Mouse (Mus musculus): ENCODE results near the gene Cradd. TPM values are rescaled to one million over a fixed set of nuclear protein-coding genes. Genes with fewer than 3 reads are reported as not detected.

Gene Cradd
- polyA plus RNA-seq, 1 experiment from 2014 or later, result 15.0 TPM

DNA sequence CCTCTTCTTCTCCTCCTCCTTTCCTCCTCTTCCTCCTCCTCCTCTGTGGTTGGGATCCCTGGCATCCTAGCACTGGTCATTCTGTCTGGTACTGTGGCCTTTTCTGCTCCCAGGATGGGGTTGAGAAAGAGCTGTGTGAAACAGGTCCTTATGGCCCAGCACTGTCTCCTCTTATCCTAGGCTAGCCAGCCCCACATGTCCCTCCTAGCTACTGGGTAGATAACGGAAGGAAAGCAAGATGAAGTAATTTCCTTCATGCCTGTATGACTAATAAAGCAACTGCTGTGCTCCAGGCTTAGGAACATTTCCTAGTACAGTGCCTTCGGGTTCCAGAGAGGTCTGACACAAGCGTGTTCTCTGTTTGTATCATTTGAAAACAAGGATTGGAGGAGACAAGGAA, 132.1 kb downstream of the Cradd start:
- no peak overlapping the region for H3K4me2 ChIP-seq
- no peak overlapping the region for H3K9ac ChIP-seq (ENCODE audit: low read length)
- no peak overlapping the region for H3K27ac ChIP-seq (ENCODE audit: low read depth, low read length)
- no peaks in the 10 kb centered on the region for H3K27me3 ChIP-seq (ENCODE audit: control insufficient read depth, insufficient read depth, low read length)
- WGBS, result 89% methylated on average over 3 of the region's 3 CpGs
- DNase-seq (ENCODE audit: low spot score, missing footprints), result no peak
- H3K9me3 ChIP-seq (ENCODE audit: control insufficient read depth, low read length), result no peaks in the 10 kb centered on the region; the same call in 1 of the 2 replicates
- no peaks in the 10 kb centered on the region for H3K4me1 ChIP-seq (ENCODE audit: control insufficient read depth, insufficient read depth, low read length)
- no peak overlapping the region for H3K4me3 ChIP-seq (ENCODE audit: low read depth, low read length)
- H3K36me3 ChIP-seq (ENCODE audit: control insufficient read depth, insufficient read depth, low read length), result no peaks in the 10 kb centered on the region
- no peak for ATAC-seq (ENCODE audit: low FRiP score)

DNA sequence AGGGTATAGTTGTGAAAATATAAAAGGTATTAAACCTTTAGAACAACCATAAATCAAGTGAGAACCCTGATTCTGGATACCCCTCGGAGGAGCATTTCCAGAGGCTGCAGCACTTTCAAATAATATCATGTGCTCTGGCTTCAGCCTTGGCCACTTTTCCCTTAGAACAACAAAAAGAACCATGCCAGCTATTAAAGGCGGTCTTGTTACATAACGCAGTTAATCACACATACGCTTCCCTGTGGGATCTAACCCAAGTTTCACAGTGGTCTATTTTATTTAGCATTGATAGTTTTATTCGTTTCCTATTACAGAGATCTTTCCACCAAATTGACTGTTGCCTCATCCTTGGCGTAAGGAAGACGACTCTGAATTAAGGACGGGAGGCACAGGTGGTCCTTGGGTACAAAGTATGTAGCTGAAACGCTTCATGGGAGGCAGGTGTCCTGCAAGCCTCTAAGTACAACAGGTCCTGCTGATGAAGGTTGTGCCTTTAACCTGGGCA, 132.7 kb downstream of the Cradd start:
- H3K4me2 ChIP-seq, result no peak overlapping the region
- no peaks in the 10 kb centered on the region; the same call in 1 of the 2 replicates for H3K9me3 ChIP-seq (ENCODE audit: control insufficient read depth, low read length)
- H3K27me3 ChIP-seq (ENCODE audit: control insufficient read depth, insufficient read depth, low read length), result no peaks in the 10 kb centered on the region
- no peaks in the 10 kb centered on the region for H3K4me1 ChIP-seq (ENCODE audit: control insufficient read depth, insufficient read depth, low read length)
- no peak overlapping the region for H3K4me3 ChIP-seq (ENCODE audit: low read depth, low read length)
- no peak overlapping the region for H3K9ac ChIP-seq (ENCODE audit: low read length)
- WGBS, result 92% methylated on average over 9 of the region's 9 CpGs
- DNase-seq (ENCODE audit: low spot score, missing footprints), result no peak
- H3K36me3 ChIP-seq (ENCODE audit: control insufficient read depth, insufficient read depth, low read length), result no peaks in the 10 kb centered on the region
- no peak for ATAC-seq (ENCODE audit: low FRiP score)
- H3K27ac ChIP-seq (ENCODE audit: low read depth, low read length), result no peak overlapping the region

DNA sequence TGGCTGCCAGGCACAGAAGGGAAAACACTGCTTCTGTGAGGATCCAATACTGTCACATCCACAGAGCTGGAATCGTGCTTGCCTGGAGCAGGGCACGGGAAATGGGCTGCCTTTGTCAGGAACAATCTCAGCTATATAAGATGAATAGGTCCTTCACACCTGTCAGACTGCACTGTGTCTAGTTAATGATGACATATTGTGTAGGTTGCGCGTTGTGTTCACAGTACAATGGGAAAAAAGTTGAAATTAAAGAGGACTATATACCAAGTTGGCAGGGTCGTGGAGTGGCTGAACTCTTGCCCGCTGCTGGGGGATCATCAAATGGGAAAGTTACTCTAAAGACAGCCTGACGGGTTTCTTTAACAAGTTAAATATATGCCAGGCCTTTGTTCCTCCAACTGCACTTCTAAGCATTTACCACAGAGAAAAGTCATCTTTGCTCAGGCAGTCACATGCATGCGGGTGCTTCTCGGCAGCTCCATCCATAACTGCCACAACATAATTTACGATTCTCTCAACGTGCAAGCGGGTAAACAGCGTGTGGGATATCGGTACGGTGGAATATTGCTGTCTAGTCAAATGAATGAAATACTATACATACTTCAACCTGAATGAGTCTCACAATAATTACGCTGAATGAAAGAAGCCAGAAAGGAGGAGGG, 134.3 kb downstream of the Cradd start:
- 88% methylated on average over 16 of the region's 16 CpGs for WGBS
- no peak overlapping the region for H3K4me2 ChIP-seq
- H3K36me3 ChIP-seq (ENCODE audit: control insufficient read depth, insufficient read depth, low read length), result no peaks in the 10 kb centered on the region
- no peak overlapping the region for H3K27ac ChIP-seq (ENCODE audit: low read depth, low read length)
- H3K9ac ChIP-seq (ENCODE audit: low read length), result no peak overlapping the region
- no peaks in the 10 kb centered on the region; the same call in 1 of the 2 replicates for H3K9me3 ChIP-seq (ENCODE audit: control insufficient read depth, low read length)
- no peak overlapping the region for H3K4me3 ChIP-seq (ENCODE audit: low read depth, low read length)
- no peaks in the 10 kb centered on the region for H3K4me1 ChIP-seq (ENCODE audit: control insufficient read depth, insufficient read depth, low read length)
- ATAC-seq (ENCODE audit: low FRiP score) (no peak), DNase-seq (ENCODE audit: low spot score, missing footprints) (no peak)
- no peaks in the 10 kb centered on the region for H3K27me3 ChIP-seq (ENCODE audit: control insufficient read depth, insufficient read depth, low read length)

DNA sequence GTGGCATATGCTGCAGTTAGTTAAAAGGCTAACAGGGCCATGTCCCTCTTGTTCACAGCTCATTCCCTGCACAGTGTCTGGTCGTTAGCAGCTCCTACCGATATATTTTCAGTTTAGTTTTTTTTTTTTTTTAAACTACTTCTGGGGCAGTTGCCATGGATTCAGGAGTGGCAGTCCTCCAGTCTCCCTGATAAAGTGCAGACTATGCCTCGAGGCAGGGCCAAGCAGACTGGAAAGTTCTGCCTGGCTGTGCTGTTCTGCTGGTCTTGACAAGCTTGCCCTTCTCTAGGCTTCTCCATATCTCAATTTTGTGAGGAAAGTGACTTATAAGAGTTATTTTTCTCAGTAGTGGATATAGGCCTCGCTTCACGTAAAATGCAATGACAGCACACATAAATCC, 139.7 kb downstream of the Cradd start:
- H3K4me3 ChIP-seq (ENCODE audit: low read depth, low read length), result no peak overlapping the region
- H3K36me3 ChIP-seq (ENCODE audit: control insufficient read depth, insufficient read depth, low read length), result no peaks in the 10 kb centered on the region
- no peak overlapping the region for H3K9ac ChIP-seq (ENCODE audit: low read length)
- H3K27me3 ChIP-seq (ENCODE audit: control insufficient read depth, insufficient read depth, low read length), result no peaks in the 10 kb centered on the region
- H3K27ac ChIP-seq (ENCODE audit: low read depth, low read length), result no peak overlapping the region
- no peak overlapping the region for H3K4me2 ChIP-seq
- WGBS, result 89% methylated on average over 5 of the region's 5 CpGs
- DNase-seq (ENCODE audit: low spot score, missing footprints) (no peak), ATAC-seq (ENCODE audit: low FRiP score) (no peak)
- H3K4me1 ChIP-seq (ENCODE audit: control insufficient read depth, insufficient read depth, low read length), result no peaks in the 10 kb centered on the region
- no peaks in the 10 kb centered on the region; the same call in 1 of the 2 replicates for H3K9me3 ChIP-seq (ENCODE audit: control insufficient read depth, low read length)

DNA sequence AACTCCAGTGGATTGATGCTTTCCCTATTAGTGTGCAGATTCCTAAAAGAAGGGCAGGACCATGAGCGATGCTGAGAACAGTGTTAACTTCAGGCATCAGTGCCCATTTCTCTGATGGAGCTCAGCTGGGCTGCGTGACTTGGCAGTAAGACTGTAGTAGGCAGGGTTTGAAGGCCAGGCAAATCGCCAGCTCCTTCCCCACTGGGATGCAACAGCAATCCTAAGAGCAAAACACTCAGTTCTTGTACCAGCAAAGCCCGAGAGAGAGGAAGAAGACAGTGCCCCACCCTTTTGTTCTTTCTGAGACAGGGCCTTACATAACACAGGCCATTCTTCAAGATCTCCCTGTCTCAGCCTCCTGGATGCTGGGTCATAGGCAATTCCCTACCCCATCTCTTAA, 140.9 kb downstream of the Cradd start:
- no peak for DNase-seq (ENCODE audit: low spot score, missing footprints)

DNA sequence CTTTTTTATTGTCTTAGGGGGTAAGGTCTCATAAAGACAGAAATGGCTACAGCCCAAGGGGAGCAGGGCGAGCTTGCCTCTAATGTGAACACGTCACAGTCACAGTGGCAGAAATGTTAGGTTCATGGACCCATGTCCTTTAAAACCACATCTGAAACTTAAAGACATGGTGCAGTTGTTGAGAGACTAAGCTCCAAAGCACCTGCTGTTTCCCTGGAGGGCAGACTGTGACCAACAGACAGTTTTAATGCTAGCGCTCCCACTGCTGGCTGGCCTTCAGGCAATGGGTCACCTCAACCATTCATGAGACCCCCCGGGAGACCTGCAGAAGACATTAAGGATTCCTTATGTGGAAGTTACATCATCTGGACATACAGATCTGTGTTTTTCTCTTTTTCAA, 141.5 kb downstream of the Cradd start:
- no peak overlapping the region for H3K4me3 ChIP-seq (ENCODE audit: low read depth, low read length)
- H3K9ac ChIP-seq (ENCODE audit: low read length), result no peak overlapping the region
- no peaks in the 10 kb centered on the region for H3K36me3 ChIP-seq (ENCODE audit: control insufficient read depth, insufficient read depth, low read length)
- 93% methylated on average over 4 of the region's 4 CpGs for WGBS
- no peaks in the 10 kb centered on the region for H3K9me3 ChIP-seq (ENCODE audit: control insufficient read depth, low read length)
- H3K4me2 ChIP-seq, result no peak overlapping the region
- DNase-seq (ENCODE audit: low spot score, missing footprints), result no peak
- no peaks in the 10 kb centered on the region for H3K4me1 ChIP-seq (ENCODE audit: control insufficient read depth, insufficient read depth, low read length)
- ATAC-seq (ENCODE audit: low FRiP score), result no peak
- H3K27ac ChIP-seq (ENCODE audit: low read depth, low read length), result no peak overlapping the region
- H3K27me3 ChIP-seq (ENCODE audit: control insufficient read depth, insufficient read depth, low read length), result no peaks in the 10 kb centered on the region

More for the DNA sequence above, 140.9 kb downstream of the Cradd start:
- Histone ChIP-seq H3K4me1 (ENCODE audit: control insufficient read depth, insufficient read depth, low read length) (no peaks in the 10 kb centered on the region), H3K4me2 (no peak overlapping the region), H3K9me3 (ENCODE audit: control insufficient read depth, low read length) (no peaks in the 10 kb centered on the region), H3K4me3 (ENCODE audit: low read depth, low read length) (no peak overlapping the region), H3K9ac (ENCODE audit: low read length) (no peak overlapping the region), H3K27ac (ENCODE audit: low read depth, low read length) (no peak overlapping the region), H3K36me3 (ENCODE audit: control insufficient read depth, insufficient read depth, low read length) (no peaks in the 10 kb centered on the region), H3K27me3 (ENCODE audit: control insufficient read depth, insufficient read depth, low read length) (no peaks in the 10 kb centered on the region)
- WGBS, result 87% methylated on average over 4 of the region's 4 CpGs
- no peak for ATAC-seq (ENCODE audit: low FRiP score)

DNA sequence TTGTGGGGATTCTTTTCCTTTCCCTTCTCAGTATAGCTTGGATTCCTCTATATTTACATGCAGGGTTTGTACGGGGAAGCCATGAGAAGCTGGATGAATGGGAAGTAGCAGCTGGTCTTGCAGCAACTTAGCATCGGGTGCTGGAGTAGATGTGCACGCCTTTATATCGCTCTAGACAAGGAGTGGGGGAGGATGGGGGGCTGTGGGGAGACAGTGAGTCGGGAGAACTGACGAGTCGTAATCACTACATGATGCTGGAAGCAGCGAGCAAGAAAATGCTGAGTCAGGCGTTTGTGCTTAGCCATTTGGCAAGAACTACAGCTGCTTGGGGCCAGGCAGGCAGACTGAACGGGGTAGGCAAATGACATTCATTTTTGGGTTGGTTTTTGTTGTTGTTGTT, 142.4 kb downstream of the Cradd start:
- 87% methylated on average over 10 of the region's 10 CpGs for WGBS
- no peak for ATAC-seq (ENCODE audit: low FRiP score)
- no peaks in the 10 kb centered on the region for H3K4me1 ChIP-seq (ENCODE audit: control insufficient read depth, insufficient read depth, low read length)
- H3K9me3 ChIP-seq (ENCODE audit: control insufficient read depth, low read length), result no peaks in the 10 kb centered on the region
- no peak overlapping the region for H3K4me2 ChIP-seq
- DNase-seq (ENCODE audit: low spot score, missing footprints), result no peak
- no peak overlapping the region for H3K4me3 ChIP-seq (ENCODE audit: low read depth, low read length)
- H3K27me3 ChIP-seq (ENCODE audit: control insufficient read depth, insufficient read depth, low read length), result no peaks in the 10 kb centered on the region
- no peaks in the 10 kb centered on the region for H3K36me3 ChIP-seq (ENCODE audit: control insufficient read depth, insufficient read depth, low read length)
- H3K9ac ChIP-seq (ENCODE audit: low read length), result no peak overlapping the region
- no peak overlapping the region for H3K27ac ChIP-seq (ENCODE audit: low read depth, low read length)

DNA sequence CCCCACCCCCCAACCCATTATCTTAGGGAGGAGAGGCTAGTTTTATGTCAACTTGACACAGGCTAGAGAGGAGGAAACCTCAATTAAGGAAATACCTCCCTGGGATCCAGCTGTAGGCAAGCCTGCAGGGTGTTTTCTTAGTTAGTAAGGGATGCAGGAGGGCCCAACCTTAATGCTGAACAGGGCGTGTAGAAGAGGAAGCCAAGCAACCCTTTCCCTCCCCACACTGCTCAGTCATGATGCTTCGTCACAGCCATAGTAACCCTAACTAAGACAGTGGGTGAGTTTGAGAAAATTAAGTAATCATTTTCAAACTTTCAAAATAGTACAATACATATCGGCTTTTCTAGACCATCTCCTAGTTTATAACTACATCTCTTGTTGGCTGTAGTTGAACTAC, 143.0 kb downstream of the Cradd start:
- no peaks in the 10 kb centered on the region for H3K9me3 ChIP-seq (ENCODE audit: control insufficient read depth, low read length)
- WGBS, result 87% methylated on average over 3 of the region's 3 CpGs
- ATAC-seq (ENCODE audit: low FRiP score) (no peak), DNase-seq (ENCODE audit: low spot score, missing footprints) (no peak)
- no peak overlapping the region for H3K4me2 ChIP-seq
- no peaks in the 10 kb centered on the region for H3K4me1 ChIP-seq (ENCODE audit: control insufficient read depth, insufficient read depth, low read length)
- H3K36me3 ChIP-seq (ENCODE audit: control insufficient read depth, insufficient read depth, low read length), result no peaks in the 10 kb centered on the region
- no peaks in the 10 kb centered on the region for H3K27me3 ChIP-seq (ENCODE audit: control insufficient read depth, insufficient read depth, low read length)
- H3K9ac ChIP-seq (ENCODE audit: low read length), result no peak overlapping the region
- H3K4me3 ChIP-seq (ENCODE audit: low read depth, low read length), result no peak overlapping the region
- no peak overlapping the region for H3K27ac ChIP-seq (ENCODE audit: low read depth, low read length)

DNA sequence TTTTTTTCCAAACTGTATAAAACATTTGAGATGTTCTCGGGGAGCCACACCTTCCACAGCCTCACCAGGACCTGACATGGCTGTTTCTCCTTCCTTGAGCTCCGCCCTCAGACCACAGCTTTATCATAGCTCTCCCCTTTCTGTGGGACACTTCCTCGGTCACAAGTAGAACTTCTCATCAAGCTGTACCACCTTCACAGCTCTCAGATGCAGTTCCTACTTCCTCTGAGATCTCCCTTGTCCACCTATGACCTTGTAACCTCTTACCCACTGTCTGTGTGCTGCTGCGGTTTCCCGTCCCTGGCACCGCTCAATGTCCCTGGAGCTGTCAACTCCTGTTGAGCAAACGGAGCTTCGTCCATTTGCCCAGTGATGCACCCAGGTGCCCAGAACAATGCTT, 143.8 kb downstream of the Cradd start:
- DNase-seq (ENCODE audit: low spot score, missing footprints) (peak; percentile 31), ATAC-seq (ENCODE audit: low FRiP score) (no peak)
- no peak overlapping the region for H3K4me2 ChIP-seq
- H3K4me3 ChIP-seq (ENCODE audit: low read depth, low read length), result no peak overlapping the region
- no peaks in the 10 kb centered on the region for H3K36me3 ChIP-seq (ENCODE audit: control insufficient read depth, insufficient read depth, low read length)
- WGBS, result 87% methylated on average over 8 of the region's 8 CpGs
- H3K9me3 ChIP-seq (ENCODE audit: control insufficient read depth, low read length), result no peaks in the 10 kb centered on the region
- H3K27me3 ChIP-seq (ENCODE audit: control insufficient read depth, insufficient read depth, low read length), result no peaks in the 10 kb centered on the region
- peaks cover 5% of the 10 kb centered on the region; the same call in 1 of the 2 replicates for H3K4me1 ChIP-seq (ENCODE audit: control insufficient read depth, insufficient read depth, low read length)
- H3K27ac ChIP-seq (ENCODE audit: low read depth, low read length), result no peak overlapping the region
- no peak overlapping the region for H3K9ac ChIP-seq (ENCODE audit: low read length)
